Mouse (Mus musculus): ENCODE data around the gene Igsf3. TPM values are rescaled to one million over a fixed set of nuclear protein-coding genes. Genes with fewer than 3 reads are reported as not detected.
A peak's percentile ranks its signal among the peaks of the same experiment; 100 is the strongest.

The Igsf3 gene
- polyA plus RNA-seq, 1 experiment from 2014 or later = 31.3 TPM

- ATAC-seq (replicated peaks; ENCODE audit: insufficient number of reproducible peaks, low FRiP score, low TSS enrichment) = no peak
- 72% methylated on average over 8 of the region's 8 CpGs for WGBS (ENCODE audit: insufficient replicate concordance)
- Histone ChIP-seq H3K27ac (ENCODE audit: low read depth, low read length) (no peak overlapping the region), H3K4me2 (no peak overlapping the region), H3K9ac (ENCODE audit: low read depth, low read length) (no peak overlapping the region), H3K27me3 (ENCODE audit: control insufficient read depth, insufficient read depth, low read length) (no peaks in the 10 kb centered on the region), H3K9me3 (replicated peaks; ENCODE audit: control insufficient read depth, low read length) (no peaks in the 10 kb centered on the region), H3K4me1 (ENCODE audit: control insufficient read depth, insufficient read depth, low read length) (peaks cover 36% of the 10 kb centered on the region), H3K4me3 (ENCODE audit: low read depth, low read length) (no peak overlapping the region), H3K36me3 (ENCODE audit: control insufficient read depth, insufficient read depth, low read length) (peaks cover 12% of the 10 kb centered on the region)
Measured at GRCm38 (mm10) chr3:101435672-101436071, 58.8 kb downstream of the Igsf3 start.

- H3K9ac ChIP-seq (ENCODE audit: low read depth, low read length) = no peak overlapping the region
- no peaks in the 10 kb centered on the region for H3K27me3 ChIP-seq (ENCODE audit: control insufficient read depth, insufficient read depth, low read length)
- 0 out of 2 replicates have a peak overlapping the region, but pooled peaks have one; percentile 16 for H3K27ac ChIP-seq (ENCODE audit: low read depth, low read length)
- H3K4me2 ChIP-seq = no peak overlapping the region
- no peak overlapping the region for H3K4me3 ChIP-seq (ENCODE audit: low read depth, low read length)
- peaks cover 11% of the 10 kb centered on the region for H3K36me3 ChIP-seq (ENCODE audit: control insufficient read depth, insufficient read depth, low read length)
- no peaks in the 10 kb centered on the region for H3K9me3 ChIP-seq (replicated peaks; ENCODE audit: control insufficient read depth, low read length)
- 18% methylated on average over 4 of the region's 4 CpGs for WGBS (ENCODE audit: insufficient replicate concordance)
- ATAC-seq (replicated peaks; ENCODE audit: insufficient number of reproducible peaks, low FRiP score, low TSS enrichment) = no peak; the same call in 1 of the 2 replicates
- H3K4me1 ChIP-seq (ENCODE audit: control insufficient read depth, insufficient read depth, low read length) = peaks cover 36% of the 10 kb centered on the region
Measured at GRCm38 (mm10) chr3:101436469-101436868, 59.6 kb downstream of the Igsf3 start.

GRCm38 (mm10) chr3:101437021-101437563 is 60.2 kb downstream of the Igsf3 start:
- peaks cover 31% of the 10 kb centered on the region for H3K4me1 ChIP-seq (ENCODE audit: control insufficient read depth, insufficient read depth, low read length)
- no peak overlapping the region for H3K4me2 ChIP-seq
- H3K9ac ChIP-seq (ENCODE audit: low read depth, low read length) = no peak overlapping the region
- no peaks in the 10 kb centered on the region for H3K27me3 ChIP-seq (ENCODE audit: control insufficient read depth, insufficient read depth, low read length)
- no peaks in the 10 kb centered on the region for H3K9me3 ChIP-seq (replicated peaks; ENCODE audit: control insufficient read depth, low read length)
- H3K36me3 ChIP-seq (ENCODE audit: control insufficient read depth, insufficient read depth, low read length) = peaks cover 8% of the 10 kb centered on the region
- ATAC-seq (replicated peaks; ENCODE audit: insufficient number of reproducible peaks, low FRiP score, low TSS enrichment) = no peak
- no peak overlapping the region for H3K27ac ChIP-seq (ENCODE audit: low read depth, low read length)
- H3K4me3 ChIP-seq (ENCODE audit: low read depth, low read length) = no peak overlapping the region
- WGBS (ENCODE audit: insufficient replicate concordance) = 74% methylated on average over 12 of the region's 12 CpGs

- H3K36me3 ChIP-seq (ENCODE audit: control insufficient read depth, insufficient read depth, low read length) = peaks cover 2% of the 10 kb centered on the region; the same call in 1 of the 2 replicates
- H3K9me3 ChIP-seq (replicated peaks; ENCODE audit: control insufficient read depth, low read length) = no peaks in the 10 kb centered on the region
- 71% methylated on average over 11 of the region's 11 CpGs for WGBS (ENCODE audit: insufficient replicate concordance)
- H3K4me1 ChIP-seq (ENCODE audit: control insufficient read depth, insufficient read depth, low read length) = peaks cover 6% of the 10 kb centered on the region; the same call in 1 of the 2 replicates
- H3K9ac ChIP-seq (ENCODE audit: low read depth, low read length) = no peak overlapping the region
- no peaks in the 10 kb centered on the region for H3K27me3 ChIP-seq (ENCODE audit: control insufficient read depth, insufficient read depth, low read length)
- H3K4me2 ChIP-seq = no peak overlapping the region
- no peak overlapping the region for H3K27ac ChIP-seq (ENCODE audit: low read depth, low read length)
- no peak overlapping the region for H3K4me3 ChIP-seq (ENCODE audit: low read depth, low read length)
- no peak for ATAC-seq (replicated peaks; ENCODE audit: insufficient number of reproducible peaks, low FRiP score, low TSS enrichment)
Measured at GRCm38 (mm10) chr3:101443265-101443881, 66.5 kb downstream of the Igsf3 start.

- WGBS (ENCODE audit: insufficient replicate concordance) = 86% methylated on average over 8 of the region's 8 CpGs
- no peak overlapping the region for H3K4me3 ChIP-seq (ENCODE audit: low read depth, low read length)
- no peak overlapping the region for H3K4me2 ChIP-seq
- H3K9me3 ChIP-seq (replicated peaks; ENCODE audit: control insufficient read depth, low read length) = no peaks in the 10 kb centered on the region
- H3K4me1 ChIP-seq (ENCODE audit: control insufficient read depth, insufficient read depth, low read length) = peaks cover 6% of the 10 kb centered on the region; the same call in 1 of the 2 replicates
- ATAC-seq (replicated peaks; ENCODE audit: insufficient number of reproducible peaks, low FRiP score, low TSS enrichment) = 0 out of 2 replicates have a peak, but pooled peaks have one; percentile 8
- no peak overlapping the region for H3K9ac ChIP-seq (ENCODE audit: low read depth, low read length)
- H3K36me3 ChIP-seq (ENCODE audit: control insufficient read depth, insufficient read depth, low read length) = peaks cover 2% of the 10 kb centered on the region; the same call in 1 of the 2 replicates
- no peak overlapping the region for H3K27ac ChIP-seq (ENCODE audit: low read depth, low read length)
- no peaks in the 10 kb centered on the region for H3K27me3 ChIP-seq (ENCODE audit: control insufficient read depth, insufficient read depth, low read length)
Measured at GRCm38 (mm10) chr3:101444437-101444836, 67.6 kb downstream of the Igsf3 start.

- no peaks in the 10 kb centered on the region for H3K27me3 ChIP-seq (ENCODE audit: control insufficient read depth, insufficient read depth, low read length)
- no peak overlapping the region for H3K4me3 ChIP-seq (ENCODE audit: low read depth, low read length)
- no peaks in the 10 kb centered on the region for H3K9me3 ChIP-seq (replicated peaks; ENCODE audit: control insufficient read depth, low read length)
- no peak overlapping the region for H3K4me2 ChIP-seq
- no peak overlapping the region for H3K9ac ChIP-seq (ENCODE audit: low read depth, low read length)
- H3K27ac ChIP-seq (ENCODE audit: low read depth, low read length) = no peak overlapping the region
- H3K36me3 ChIP-seq (ENCODE audit: control insufficient read depth, insufficient read depth, low read length) = peaks cover 5% of the 10 kb centered on the region
- H3K4me1 ChIP-seq (ENCODE audit: control insufficient read depth, insufficient read depth, low read length) = peaks cover 5% of the 10 kb centered on the region; the same call in 1 of the 2 replicates
- ATAC-seq (replicated peaks; ENCODE audit: insufficient number of reproducible peaks, low FRiP score, low TSS enrichment) = no peak
- 77% methylated on average over 4 of the region's 4 CpGs for WGBS (ENCODE audit: insufficient replicate concordance)
Measured at GRCm38 (mm10) chr3:101447239-101447638, 70.4 kb downstream of the Igsf3 start.

- WGBS (ENCODE audit: insufficient replicate concordance) = 90% methylated on average over 3 of the region's 3 CpGs
- no peak overlapping the region for H3K9ac ChIP-seq (ENCODE audit: low read depth, low read length)
- no peaks in the 10 kb centered on the region for H3K27me3 ChIP-seq (ENCODE audit: control insufficient read depth, insufficient read depth, low read length)
- H3K9me3 ChIP-seq (replicated peaks; ENCODE audit: control insufficient read depth, low read length) = no peaks in the 10 kb centered on the region
- no peak for ATAC-seq (replicated peaks; ENCODE audit: insufficient number of reproducible peaks, low FRiP score, low TSS enrichment)
- no peak overlapping the region for H3K4me2 ChIP-seq
- no peak overlapping the region for H3K27ac ChIP-seq (ENCODE audit: low read depth, low read length)
- H3K4me3 ChIP-seq (ENCODE audit: low read depth, low read length) = no peak overlapping the region
- H3K4me1 ChIP-seq (ENCODE audit: control insufficient read depth, insufficient read depth, low read length) = peaks cover 3% of the 10 kb centered on the region; the same call in 1 of the 2 replicates
- peaks cover 11% of the 10 kb centered on the region for H3K36me3 ChIP-seq (ENCODE audit: control insufficient read depth, insufficient read depth, low read length)
Measured at GRCm38 (mm10) chr3:101448765-101449164, 71.9 kb downstream of the Igsf3 start.

GRCm38 (mm10) chr3:101450811-101451428 is 74.0 kb downstream of the Igsf3 start:
- no peaks in the 10 kb centered on the region for H3K27me3 ChIP-seq (ENCODE audit: control insufficient read depth, insufficient read depth, low read length)
- WGBS (ENCODE audit: insufficient replicate concordance) = 81% methylated on average over 31 of the region's 31 CpGs
- ATAC-seq (replicated peaks; ENCODE audit: insufficient number of reproducible peaks, low FRiP score, low TSS enrichment) = no peak
- no peak overlapping the region for H3K9ac ChIP-seq (ENCODE audit: low read depth, low read length)
- no peaks in the 10 kb centered on the region for H3K9me3 ChIP-seq (replicated peaks; ENCODE audit: control insufficient read depth, low read length)
- peaks cover 19% of the 10 kb centered on the region for H3K36me3 ChIP-seq (ENCODE audit: control insufficient read depth, insufficient read depth, low read length)
- no peaks in the 10 kb centered on the region; the same call in 1 of the 2 replicates for H3K4me1 ChIP-seq (ENCODE audit: control insufficient read depth, insufficient read depth, low read length)
- H3K4me3 ChIP-seq (ENCODE audit: low read depth, low read length) = no peak overlapping the region
- no peak overlapping the region for H3K27ac ChIP-seq (ENCODE audit: low read depth, low read length)
- no peak overlapping the region for H3K4me2 ChIP-seq

All from heart, embryonic 11.5 days (tissue).